Mouse (Mus musculus): ENCODE data around the gene Car15.

The Car15 gene

GRCm38 (mm10) chr16:17833321-17833680, 4.9 kb downstream of the Car15 start:
- DNase-seq (ENCODE audit: low spot score in 2 of 2): no peak

GRCm38 (mm10) chr16:17832821-17833220, 5.3 kb downstream of the Car15 start, which contains the start of gene B830017H08Rik:
TSS of gene B830017H08Rik (plus strand) at chr16:17833121.
- no peak for DNase-seq (ENCODE audit: low spot score in 2 of 2)

- no peak for DNase-seq (ENCODE audit: low spot score in 2 of 2)
These were observed 6.4 kb downstream of the Car15 start for GRCm38 (mm10) chr16:17831781-17832180.

GRCm38 (mm10) chr16:17830385-17831178, 7.6 kb downstream of the Car15 start:
- no peak for DNase-seq (ENCODE audit: low spot score in 2 of 2)

GRCm38 (mm10) chr16:17828867-17829266, 9.3 kb downstream of the Car15 start:
- no peak for DNase-seq (ENCODE audit: low spot score in 2 of 2)

GRCm38 (mm10) chr16:17828229-17828628, 9.9 kb downstream of the Car15 start:
- DNase-seq (ENCODE audit: low spot score in 2 of 2): no peak

- no peak for DNase-seq (ENCODE audit: low spot score in 2 of 2)
These were observed 11.7 kb downstream of the Car15 start for GRCm38 (mm10) chr16:17826500-17826899.

GRCm38 (mm10) chr16:17816528-17816927, 21.6 kb downstream of the Car15 start:
- no peak for DNase-seq (ENCODE audit: low spot score in 2 of 2)

- DNase-seq (ENCODE audit: low spot score in 2 of 2): peak in 1 of 2 experiments; percentile 48
These were observed 22.5 kb downstream of the Car15 start for GRCm38 (mm10) chr16:17815411-17816402.

- no peak for DNase-seq (ENCODE audit: low spot score in 2 of 2)
These were observed 25.0 kb downstream of the Car15 start for GRCm38 (mm10) chr16:17813173-17813572.

- DNase-seq (ENCODE audit: low spot score in 2 of 2): no peak
These were observed 26.0 kb downstream of the Car15 start for GRCm38 (mm10) chr16:17812120-17812519.

GRCm38 (mm10) chr16:17809711-17810110, 28.5 kb downstream of the Car15 start:
- DNase-seq (ENCODE audit: low spot score in 2 of 2): no peak

GRCm38 (mm10) chr16:17809125-17809524, 29.0 kb downstream of the Car15 start:
- no peak for DNase-seq (ENCODE audit: low spot score in 2 of 2)

- peak; percentile 69 to 73 for DNase-seq (ENCODE audit: low spot score in 2 of 2)
These were observed 30.8 kb downstream of the Car15 start for GRCm38 (mm10) chr16:17807192-17808009.

- no peak for DNase-seq (ENCODE audit: low spot score in 2 of 2)
These were observed 31.5 kb downstream of the Car15 start for GRCm38 (mm10) chr16:17806581-17807191.

- DNase-seq (ENCODE audit: low spot score in 2 of 2): no peak
These were observed 33.2 kb downstream of the Car15 start for GRCm38 (mm10) chr16:17804982-17805381.

GRCm38 (mm10) chr16:17804449-17804912, 33.7 kb downstream of the Car15 start:
- DNase-seq (ENCODE audit: low spot score in 2 of 2): no peak

- DNase-seq (ENCODE audit: low spot score in 2 of 2): no peak
These were observed 34.3 kb downstream of the Car15 start for GRCm38 (mm10) chr16:17803675-17804448.

- DNase-seq (ENCODE audit: low spot score in 2 of 2): peak in 1 of 2 experiments; percentile 43
These were observed 35.1 kb downstream of the Car15 start for GRCm38 (mm10) chr16:17802839-17803674.
